Mouse (Mus musculus) embryo, embryonic 10.5 days (tissue): Measurements from ENCODE around the gene Dock2.

Source experiments
- DNase-seq: peaks from one replicate; pipeline ENCODE4 v3.0.0-alpha.2; 2015; ENCODE audit warnings: low spot score

Gene Dock2

GRCm38 (mm10) chr11:34527238-34527637, 256.5 kb downstream of the Dock2 start:
- DNase-seq, result no peak

GRCm38 (mm10) chr11:34525096-34525891, 258.4 kb downstream of the Dock2 start:
- no peak for DNase-seq

DNA sequence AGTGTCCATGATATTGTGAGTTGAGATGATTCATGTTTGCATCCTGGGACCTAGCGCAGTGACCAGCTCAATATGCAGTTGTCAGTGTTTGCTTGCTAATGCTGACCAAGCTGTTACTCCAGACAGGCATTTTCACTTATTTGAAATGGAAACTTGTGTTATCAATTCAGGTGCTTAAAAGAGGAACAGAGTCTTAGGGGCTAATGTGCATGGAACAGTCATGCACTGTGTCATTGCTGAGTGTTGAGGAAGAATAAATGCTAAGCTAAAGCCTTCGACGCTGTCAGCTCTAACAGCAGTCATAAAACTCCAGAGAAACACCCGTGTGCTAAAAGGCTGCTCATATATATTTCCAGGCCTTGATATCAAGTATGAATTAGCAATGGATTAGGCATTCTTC, 259.1 kb downstream of the Dock2 start:
- DNase-seq, result no peak

GRCm38 (mm10) chr11:34518566-34518965, 265.1 kb downstream of the Dock2 start:
- no peak for DNase-seq

DNA sequence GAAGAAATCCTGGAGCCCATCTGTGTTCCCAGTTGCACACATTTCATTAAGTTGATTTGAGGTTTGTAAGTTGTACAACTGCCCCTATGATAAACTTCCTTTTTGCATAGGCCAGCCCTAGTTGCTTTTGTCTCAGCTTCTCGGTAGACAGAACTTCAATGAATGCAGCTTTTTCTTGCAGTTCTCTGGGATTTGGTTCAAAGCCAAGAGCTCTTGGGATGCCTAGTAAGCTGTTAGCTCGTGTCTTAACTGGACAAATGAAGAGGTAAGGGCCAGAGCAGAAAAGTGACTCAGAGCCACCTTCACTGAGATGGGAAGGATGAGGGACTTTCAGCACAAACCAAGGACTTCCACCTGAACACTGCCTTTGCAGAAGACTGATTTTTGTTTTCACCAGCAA, 266.7 kb downstream of the Dock2 start:
- no peak for DNase-seq

DNA sequence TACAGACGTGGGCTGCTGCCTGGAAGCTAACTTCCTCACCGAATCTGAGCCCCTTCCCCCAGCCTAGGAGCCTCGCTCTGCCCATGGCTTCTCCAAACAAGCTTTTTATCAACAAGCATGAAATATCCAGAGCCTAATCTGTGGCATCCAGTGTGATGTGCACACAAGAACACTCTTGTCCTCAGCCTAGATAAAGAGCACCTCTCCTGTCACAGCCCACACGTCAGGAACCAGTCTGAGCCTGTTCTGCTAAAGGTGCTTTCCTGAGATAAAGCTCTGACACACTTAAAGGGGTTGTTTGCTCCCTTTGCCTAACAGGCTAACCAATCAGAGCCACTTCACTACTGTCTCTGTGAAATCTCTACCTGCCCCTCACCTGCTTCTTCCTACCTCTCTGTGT, 268.4 kb downstream of the Dock2 start:
- no peak for DNase-seq

DNA sequence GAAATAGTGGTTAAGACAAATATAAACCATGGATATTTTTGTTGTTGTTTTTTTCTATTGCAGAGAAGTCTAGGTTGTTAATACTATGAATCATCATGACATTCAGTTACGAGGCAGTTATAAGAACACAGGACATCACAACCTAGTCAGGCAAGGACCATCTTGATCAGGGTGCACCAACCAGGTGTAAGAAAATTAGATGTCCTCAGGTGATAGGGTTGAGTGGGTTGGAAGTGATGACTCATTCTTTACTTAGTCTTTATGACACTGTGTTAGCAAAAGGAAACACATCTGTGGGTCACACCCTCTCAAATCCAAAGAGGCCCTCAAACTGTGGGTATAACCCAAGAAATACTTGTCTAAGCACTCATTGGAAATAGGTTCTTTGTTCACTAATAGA, 277.3 kb downstream of the Dock2 start:
- DNase-seq, result no peak

DNA sequence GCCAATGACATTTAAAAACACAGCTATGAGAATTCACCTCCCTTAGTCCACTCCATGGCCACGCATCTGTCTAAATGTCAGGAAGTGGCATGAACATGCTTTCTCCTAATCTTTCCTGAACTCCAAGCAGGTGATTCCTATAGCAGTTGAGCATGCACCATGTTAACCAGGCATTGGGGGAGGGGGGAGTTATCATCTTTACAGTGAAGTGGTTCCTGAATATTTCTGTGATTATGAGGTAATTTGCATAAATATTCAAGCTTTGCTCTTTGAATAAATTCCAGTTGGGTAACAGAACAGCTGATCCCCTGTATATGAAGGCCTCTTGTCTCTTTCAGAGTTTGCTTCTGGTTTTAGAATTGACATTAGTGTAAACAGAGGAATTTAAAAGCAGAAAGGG, 284.0 kb downstream of the Dock2 start:
- DNase-seq, result no peak

- peak; percentile 20 for DNase-seq
Measured at GRCm38 (mm10) chr11:34494682-34495081, 289.0 kb downstream of the Dock2 start.

DNA sequence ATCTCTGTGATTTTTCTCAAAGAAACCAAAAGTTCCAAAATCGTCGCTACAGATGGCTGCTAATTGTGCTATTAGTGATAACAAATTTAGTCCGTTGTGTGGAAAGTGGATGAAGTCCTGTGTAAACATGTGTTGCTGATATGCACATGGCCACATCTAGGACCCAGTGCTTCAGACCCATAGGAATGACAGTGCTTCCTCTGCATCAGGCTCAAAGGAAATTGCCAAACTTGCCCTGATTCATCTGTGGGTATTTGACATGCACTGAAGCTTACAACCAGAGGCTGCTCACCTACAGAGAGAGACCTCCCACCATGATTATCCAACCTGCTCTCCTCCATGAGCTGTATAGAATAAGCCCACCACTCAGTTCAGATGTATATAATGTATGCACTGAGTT, 290.7 kb downstream of the Dock2 start:
- DNase-seq, result no peak

- DNase-seq, result no peak
Measured at GRCm38 (mm10) chr11:34492223-34492622, 291.5 kb downstream of the Dock2 start.

GRCm38 (mm10) chr11:34489548-34489947, 294.1 kb downstream of the Dock2 start:
- no peak for DNase-seq

DNA sequence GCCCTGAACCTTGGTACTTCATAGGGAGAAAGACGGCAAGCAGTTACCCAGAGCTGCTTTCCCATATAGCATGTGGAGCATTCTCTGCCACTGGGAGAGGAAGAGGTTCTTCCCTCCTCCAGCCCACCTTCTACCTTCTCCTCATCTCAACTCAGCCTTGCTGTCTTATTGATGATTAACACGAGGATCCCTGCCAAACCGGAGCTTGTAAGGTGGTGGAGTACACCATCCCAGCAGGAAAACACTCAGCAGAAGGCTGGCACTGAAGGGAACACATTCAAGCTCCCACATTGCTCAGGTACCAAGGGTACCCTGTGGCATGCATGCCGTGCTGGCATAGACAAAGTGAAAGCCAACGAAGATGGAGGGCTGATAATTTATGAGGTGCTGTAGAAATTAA, 304.4 kb downstream of the Dock2 start:
- no peak for DNase-seq

DNA sequence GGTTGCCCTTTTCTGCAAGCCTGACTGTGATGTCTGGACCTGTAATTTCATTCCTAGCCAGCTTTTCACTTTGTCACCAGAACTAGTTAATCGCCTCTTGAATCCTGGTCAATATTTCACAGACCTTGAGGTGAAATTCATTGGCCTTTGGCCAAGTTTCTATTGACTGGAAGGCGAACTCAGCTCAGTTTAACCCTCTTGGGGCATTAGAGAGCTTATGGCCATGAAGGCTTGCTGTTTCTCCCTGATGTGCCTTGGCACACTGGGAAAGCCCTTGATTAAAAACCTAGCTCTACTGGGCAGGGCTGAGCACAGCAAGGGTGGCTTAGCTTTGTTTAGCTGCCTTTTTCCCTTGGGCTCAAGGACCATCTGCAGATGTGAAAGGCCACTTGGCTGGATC, 313.9 kb downstream of the Dock2 start:
- DNase-seq, result no peak

DNA sequence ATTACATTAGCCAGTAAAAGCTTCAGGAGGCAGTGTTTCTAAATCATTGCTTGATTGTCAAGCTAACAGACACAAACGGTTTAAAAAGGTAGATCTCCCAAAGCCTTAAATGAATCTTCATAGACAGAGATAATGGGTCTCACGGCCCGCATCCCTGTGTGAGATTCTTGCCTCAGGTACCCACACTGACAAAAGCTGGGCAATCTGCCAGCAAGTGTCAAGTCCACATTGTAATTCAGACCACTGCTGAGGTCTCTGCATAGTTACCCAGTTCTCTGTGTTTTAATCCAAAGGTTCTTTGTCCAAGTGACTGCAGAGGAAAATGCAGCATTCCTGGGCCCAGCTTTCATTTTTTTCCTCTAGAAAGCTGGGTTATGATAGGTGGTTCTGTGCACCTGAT, 315.1 kb downstream of the Dock2 start:
- no peak for DNase-seq

GRCm38 (mm10) chr11:34467056-34467455, 316.6 kb downstream of the Dock2 start:
- DNase-seq, result peak; percentile 5

DNA sequence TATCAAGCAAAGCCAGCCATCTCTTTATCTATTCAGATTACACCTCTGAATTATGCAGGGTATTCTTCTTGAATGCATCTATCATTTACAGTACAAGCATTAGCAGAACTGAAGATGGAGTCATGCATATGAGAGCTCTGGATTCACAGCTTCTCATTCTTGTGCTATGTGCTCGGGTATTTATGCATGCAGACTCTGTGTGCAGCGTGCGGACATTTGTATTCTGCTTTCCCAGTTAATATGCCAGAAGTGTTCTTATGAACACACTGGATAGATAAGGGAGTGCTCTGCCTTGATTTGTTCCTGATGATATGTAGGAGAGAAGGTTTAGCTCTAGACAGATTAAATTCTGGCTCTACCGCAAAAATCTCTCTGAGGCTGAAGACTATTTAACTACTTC, 333.7 kb downstream of the Dock2 start:
- DNase-seq, result no peak

- DNase-seq, result peak; percentile 84
Measured at GRCm38 (mm10) chr11:34447891-34448290, 335.8 kb downstream of the Dock2 start.

- no peak for DNase-seq
Measured at GRCm38 (mm10) chr11:34438429-34438828, 345.3 kb downstream of the Dock2 start.

DNA sequence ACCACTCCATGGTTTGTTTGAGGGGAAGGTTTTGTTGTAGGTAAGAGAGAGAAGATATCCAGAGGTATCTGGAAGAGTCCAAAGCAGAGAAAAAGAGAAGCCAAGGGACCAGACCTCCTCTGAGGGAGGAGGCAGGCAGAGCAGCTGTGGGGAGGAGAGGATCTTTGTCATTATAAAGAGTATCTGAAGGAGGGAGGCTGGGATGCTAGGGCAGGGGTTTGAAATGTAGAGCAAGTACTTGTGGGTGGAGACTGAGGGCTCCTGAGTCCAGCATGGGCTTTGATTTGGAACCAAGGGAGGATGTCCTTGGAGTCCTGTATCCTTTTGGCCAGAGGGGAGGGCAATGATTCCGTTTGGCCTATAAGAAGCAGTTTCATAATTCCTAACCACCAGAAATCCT, 346.2 kb downstream of the Dock2 start:
- DNase-seq, result no peak

GRCm38 (mm10) chr11:34431978-34432377, 351.7 kb downstream of the Dock2 start:
- peak; percentile 29 for DNase-seq

- no peak for DNase-seq
Measured at GRCm38 (mm10) chr11:34431371-34431770, 352.3 kb downstream of the Dock2 start.

DNA sequence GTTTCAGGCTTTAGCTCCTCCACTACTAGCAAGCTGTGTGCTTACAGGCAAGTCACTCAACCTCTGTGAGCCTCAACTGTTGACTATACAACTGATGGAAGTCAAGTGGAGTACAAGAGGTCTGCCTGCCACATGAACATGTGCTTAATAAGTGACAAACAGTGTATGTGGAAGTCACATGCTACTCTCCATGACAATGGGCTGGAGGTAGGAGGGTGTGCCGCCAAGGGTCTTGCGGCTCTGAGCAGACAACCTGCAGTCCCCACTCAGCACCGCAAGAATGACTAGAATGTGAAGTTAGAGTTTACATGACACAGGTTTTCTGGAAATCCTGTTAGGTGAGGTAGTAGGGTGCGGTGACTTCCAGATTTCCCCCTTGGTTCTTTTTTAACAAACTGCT, 352.8 kb downstream of the Dock2 start:
- no peak for DNase-seq

DNA sequence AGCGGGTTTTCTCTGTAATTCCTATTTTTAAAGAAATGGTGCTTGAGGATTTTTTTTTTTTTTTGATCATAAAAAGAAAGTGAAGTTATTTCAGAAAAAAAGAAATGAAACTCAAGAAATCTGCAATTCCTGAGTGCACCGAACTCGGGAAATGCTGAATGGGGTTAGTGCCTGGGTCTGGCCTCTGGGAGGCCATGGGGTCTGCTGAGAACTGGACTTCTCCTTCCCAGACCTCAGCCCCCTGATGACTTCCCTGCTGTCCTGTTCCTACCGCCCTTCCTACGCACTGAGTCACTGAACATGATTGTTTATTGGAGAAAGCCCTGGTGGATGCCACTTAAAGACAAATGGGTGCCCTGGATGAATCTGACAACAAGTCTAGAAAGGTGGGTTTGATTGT, 356.5 kb downstream of the Dock2 start:
- no peak for DNase-seq
